Mouse (Mus musculus) megakaryocyte, embryonic 14.5 days (primary cell): Measurements from ENCODE around the gene Arhgap20.

Source experiments
- FLI1 ChIP-seq: IDR thresholded peaks from 2 replicates; pipeline ENCODE4 v1.6.1; 2012; ENCODE audit warnings: low read length, inconsistent platforms, mixed read lengths
- GATA1 ChIP-seq: IDR thresholded peaks from 3 replicates; pipeline ENCODE4 v1.6.1; 2012; ENCODE audit warnings: mixed read lengths, low read length, inconsistent platforms, borderline replicate concordance

GRCm38 (mm10) chr9:51807272-51807671, 42.1 kb downstream of the Arhgap20 start:
- TF ChIP-seq GATA1, result no peak
- TF ChIP-seq FLI1, result no peak
